Mouse (Mus musculus): Measurements from ENCODE around the gene N4bp1. TPM values are rescaled to one million over a fixed set of nuclear protein-coding genes. Genes with fewer than 3 reads are reported as not detected.
A peak's percentile ranks its signal among the peaks of the same experiment; 100 is the strongest.

The N4bp1 gene
- polyA plus RNA-seq, 1 experiment, result 35.6 TPM

DNA sequence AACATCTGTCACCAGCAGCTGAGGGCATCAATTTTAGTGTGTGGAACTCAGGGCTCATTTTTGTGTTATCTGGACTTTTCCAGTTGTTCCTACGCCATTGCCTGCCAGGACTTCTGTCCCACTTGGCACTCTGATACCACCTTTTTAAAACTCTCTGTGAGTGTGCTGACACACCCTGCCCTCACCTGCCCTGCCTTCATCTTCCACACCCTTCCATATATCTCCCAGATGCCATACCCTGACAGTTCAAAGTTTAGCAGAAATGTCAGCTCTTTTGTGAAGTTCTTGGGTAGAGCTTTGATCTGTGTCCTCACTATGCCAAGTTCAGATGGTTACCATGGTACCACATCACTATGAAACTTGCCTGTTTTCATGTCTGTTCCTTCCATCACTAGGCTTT is 95.5 kb downstream of the N4bp1 start:
- Histone ChIP-seq H3K4me3 (ENCODE audit: insufficient read depth, low read length) (no peak overlapping the region), H3K27ac (ENCODE audit: insufficient read depth, low read length) (no peak overlapping the region), H3K4me1 (ENCODE audit: control insufficient read depth, insufficient read depth, low read length) (no peaks in the 10 kb centered on the region; the same call in 1 of the 2 replicates)
- TF ChIP-seq POLR2A (IDR thresholded peaks at IDR 0.05; ENCODE audit: low read depth, low read length) (no peak), CTCF (IDR thresholded peaks at IDR 0.05; ENCODE audit: borderline replicate concordance, insufficient read depth, low read length) (no peak)

DNA sequence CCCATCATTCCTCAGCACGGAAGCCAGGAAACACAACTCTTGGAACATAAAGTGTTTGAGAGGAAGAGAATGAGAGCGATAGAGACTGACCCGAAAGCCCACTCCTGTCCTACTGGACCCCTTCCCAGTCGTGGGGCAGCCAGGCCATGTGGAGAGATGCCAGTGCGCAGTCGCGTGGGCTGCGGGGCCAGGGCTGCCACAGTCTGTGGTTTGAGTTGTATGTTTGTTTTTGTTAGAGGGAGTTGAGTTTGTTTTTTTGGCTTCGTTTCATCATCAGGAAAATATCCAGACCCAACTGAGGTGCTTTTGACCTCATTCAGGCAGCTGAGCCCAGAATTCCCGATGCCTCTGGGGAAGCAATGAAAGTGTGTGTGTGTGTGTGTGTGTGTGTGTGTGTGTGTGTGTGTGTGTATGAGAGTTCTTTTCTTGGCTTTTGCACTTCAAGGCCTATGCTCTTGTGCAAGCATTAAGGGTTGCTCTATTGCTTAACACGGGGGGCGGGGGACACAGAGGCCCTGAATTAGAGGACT is 97.1 kb downstream of the N4bp1 start:
- H3K4me1 ChIP-seq (ENCODE audit: control insufficient read depth, insufficient read depth, low read length), result no peaks in the 10 kb centered on the region; the same call in 1 of the 2 replicates
- TF ChIP-seq POLR2A (IDR thresholded peaks at IDR 0.05; ENCODE audit: low read depth, low read length), result no peak
- no peak for TF ChIP-seq CTCF (IDR thresholded peaks at IDR 0.05; ENCODE audit: borderline replicate concordance, insufficient read depth, low read length)
- peak overlapping the region; percentile 23 for H3K27ac ChIP-seq (ENCODE audit: insufficient read depth, low read length)
- no peak overlapping the region for H3K4me3 ChIP-seq (ENCODE audit: insufficient read depth, low read length)

DNA sequence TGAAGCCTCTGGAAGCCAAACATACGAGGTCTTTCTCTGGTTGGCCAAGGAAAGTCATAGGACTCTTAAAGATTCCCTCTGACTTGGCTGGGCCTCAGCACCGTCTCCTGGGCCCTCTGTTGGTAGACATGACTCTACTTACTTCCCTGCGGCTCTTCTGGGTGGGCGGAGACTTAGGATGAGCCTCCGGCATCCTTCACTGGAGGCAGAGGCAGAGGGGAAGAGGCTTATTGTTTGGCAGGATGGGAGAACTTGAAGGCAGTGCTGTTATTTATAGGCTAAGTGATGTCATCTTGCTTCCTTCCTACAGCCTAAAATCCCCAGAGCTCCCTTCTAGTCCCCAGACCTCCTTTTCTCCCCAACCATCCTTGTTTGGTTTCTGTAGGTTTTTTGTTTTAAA is 98.6 kb downstream of the N4bp1 start:
- TF ChIP-seq CTCF (IDR thresholded peaks at IDR 0.05; ENCODE audit: borderline replicate concordance, insufficient read depth, low read length) (no peak), POLR2A (IDR thresholded peaks at IDR 0.05; ENCODE audit: low read depth, low read length) (no peak)
- Histone ChIP-seq H3K4me1 (ENCODE audit: control insufficient read depth, insufficient read depth, low read length) (no peaks in the 10 kb centered on the region; the same call in 1 of the 2 replicates), H3K4me3 (ENCODE audit: insufficient read depth, low read length) (no peak overlapping the region), H3K27ac (ENCODE audit: insufficient read depth, low read length) (no peak overlapping the region)

DNA sequence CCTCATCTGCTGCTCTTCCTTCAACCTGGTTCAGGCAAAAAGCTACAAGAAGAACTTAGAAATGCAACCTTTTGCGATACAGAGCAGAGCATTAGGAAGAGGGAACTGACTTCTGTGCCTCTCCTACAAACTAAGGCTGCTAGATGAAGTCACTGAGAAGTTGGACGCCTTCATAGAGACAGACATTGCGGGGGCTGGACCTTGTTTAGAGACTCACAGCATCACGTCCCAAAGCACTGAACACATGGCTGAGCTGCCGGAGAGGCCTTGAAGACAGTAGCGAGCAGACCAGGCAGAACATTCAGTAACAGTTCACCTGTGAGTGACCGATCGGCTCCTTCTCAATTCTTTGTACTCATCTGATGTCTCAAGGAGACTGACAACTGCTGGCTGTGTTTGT is 104.0 kb downstream of the N4bp1 start:
- Histone ChIP-seq H3K27ac (ENCODE audit: insufficient read depth, low read length) (no peak overlapping the region), H3K4me3 (ENCODE audit: insufficient read depth, low read length) (no peak overlapping the region), H3K4me1 (ENCODE audit: control insufficient read depth, insufficient read depth, low read length) (no peaks in the 10 kb centered on the region)
- TF ChIP-seq CTCF (IDR thresholded peaks at IDR 0.05; ENCODE audit: borderline replicate concordance, insufficient read depth, low read length) (no peak), POLR2A (IDR thresholded peaks at IDR 0.05; ENCODE audit: low read depth, low read length) (no peak)

DNA sequence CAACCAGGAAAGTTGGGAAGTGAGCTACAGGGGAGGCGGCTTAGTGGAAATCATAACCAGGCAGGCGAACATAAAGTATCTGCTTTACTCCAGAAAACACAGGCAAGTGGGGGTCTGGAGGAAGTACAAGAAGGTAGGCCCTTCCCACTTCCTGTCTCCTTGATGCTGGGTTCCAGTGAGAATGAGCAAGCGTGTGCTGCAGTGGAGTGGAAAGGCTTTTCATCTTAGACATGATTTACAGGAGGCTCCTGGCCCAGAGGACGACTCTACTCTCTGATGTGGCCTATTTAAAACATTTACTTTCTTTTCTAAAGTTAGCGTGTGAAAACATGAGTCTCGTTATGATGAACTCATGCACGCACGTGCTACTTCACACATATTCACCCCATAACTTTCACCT is 105.9 kb downstream of the N4bp1 start:
- no peak for TF ChIP-seq CTCF (IDR thresholded peaks at IDR 0.05; ENCODE audit: borderline replicate concordance, insufficient read depth, low read length)
- no peak for TF ChIP-seq POLR2A (IDR thresholded peaks at IDR 0.05; ENCODE audit: low read depth, low read length)
- Histone ChIP-seq H3K4me3 (ENCODE audit: insufficient read depth, low read length) (no peak overlapping the region), H3K4me1 (ENCODE audit: control insufficient read depth, insufficient read depth, low read length) (no peaks in the 10 kb centered on the region), H3K27ac (ENCODE audit: insufficient read depth, low read length) (no peak overlapping the region)

DNA sequence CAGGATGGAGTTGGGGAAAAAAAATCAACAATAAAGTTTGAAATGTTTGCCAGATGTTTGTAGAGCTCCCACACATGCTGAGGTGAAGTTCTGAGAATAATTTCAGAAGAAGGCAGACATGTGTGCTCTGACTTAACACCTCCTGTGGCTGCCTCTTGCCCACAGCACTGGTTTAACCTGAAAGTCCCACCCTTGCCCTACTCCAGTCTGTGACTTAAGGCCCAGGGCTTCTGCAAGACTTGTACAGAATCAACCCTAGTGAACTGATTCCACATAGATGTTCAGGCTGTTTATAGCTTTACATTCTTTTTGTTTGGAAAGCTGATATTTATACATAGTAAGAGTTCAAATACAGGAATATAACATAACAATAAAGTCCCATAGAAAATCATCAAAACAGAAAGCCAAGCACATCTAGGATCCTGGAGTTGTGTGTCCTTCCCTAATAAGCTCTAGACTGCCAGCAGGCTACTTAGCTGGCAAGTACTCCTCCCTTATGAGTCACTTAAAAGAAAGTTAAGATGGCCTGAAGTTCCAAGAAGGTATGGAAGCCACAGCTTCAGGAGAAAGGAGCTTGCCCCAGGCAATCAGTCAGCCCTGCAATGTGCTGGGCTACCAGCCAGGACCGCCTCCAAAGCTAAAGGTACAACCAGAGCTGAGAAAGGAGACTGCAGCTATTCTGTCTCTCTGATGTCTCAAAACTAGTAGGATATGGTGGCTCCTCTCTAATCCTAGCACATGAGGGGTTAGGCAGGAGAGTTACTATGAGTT is 114.9 kb downstream of the N4bp1 start:
- Histone ChIP-seq H3K4me1 (ENCODE audit: control insufficient read depth, insufficient read depth, low read length) (peaks cover 16% of the 10 kb centered on the region), H3K4me3 (ENCODE audit: insufficient read depth, low read length) (no peak overlapping the region), H3K27ac (ENCODE audit: insufficient read depth, low read length) (peak overlapping the region; percentile 86)
- TF ChIP-seq POLR2A (IDR thresholded peaks at IDR 0.05; ENCODE audit: low read depth, low read length) (no peak), CTCF (IDR thresholded peaks at IDR 0.05; ENCODE audit: borderline replicate concordance, insufficient read depth, low read length) (no peak)

DNA sequence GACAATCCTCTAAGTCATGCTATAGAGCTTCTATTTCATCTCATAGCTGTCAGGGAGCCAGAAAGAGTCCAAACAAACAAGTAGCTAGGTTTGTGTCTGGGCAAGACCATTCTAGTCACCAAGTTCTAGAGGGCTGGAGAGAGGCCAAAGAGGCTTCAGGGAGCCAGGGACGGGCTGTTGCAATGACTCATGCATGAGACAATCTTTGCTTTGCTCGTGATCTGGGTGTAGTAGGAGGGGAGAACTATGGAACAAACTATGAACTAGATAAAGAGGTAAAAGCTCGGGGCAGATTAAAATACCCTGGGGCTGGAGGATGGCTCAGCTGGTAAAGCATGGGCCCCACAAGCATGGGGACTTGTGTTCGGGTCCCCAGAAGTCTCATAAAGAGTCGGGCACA is 116.6 kb downstream of the N4bp1 start:
- Histone ChIP-seq H3K4me1 (ENCODE audit: control insufficient read depth, insufficient read depth, low read length) (peaks cover 14% of the 10 kb centered on the region), H3K27ac (ENCODE audit: insufficient read depth, low read length) (peak overlapping the region; percentile 90), H3K4me3 (ENCODE audit: insufficient read depth, low read length) (no peak overlapping the region)
- no peak for TF ChIP-seq CTCF (IDR thresholded peaks at IDR 0.05; ENCODE audit: borderline replicate concordance, insufficient read depth, low read length)
- TF ChIP-seq POLR2A (IDR thresholded peaks at IDR 0.05; ENCODE audit: low read depth, low read length), result no peak

DNA sequence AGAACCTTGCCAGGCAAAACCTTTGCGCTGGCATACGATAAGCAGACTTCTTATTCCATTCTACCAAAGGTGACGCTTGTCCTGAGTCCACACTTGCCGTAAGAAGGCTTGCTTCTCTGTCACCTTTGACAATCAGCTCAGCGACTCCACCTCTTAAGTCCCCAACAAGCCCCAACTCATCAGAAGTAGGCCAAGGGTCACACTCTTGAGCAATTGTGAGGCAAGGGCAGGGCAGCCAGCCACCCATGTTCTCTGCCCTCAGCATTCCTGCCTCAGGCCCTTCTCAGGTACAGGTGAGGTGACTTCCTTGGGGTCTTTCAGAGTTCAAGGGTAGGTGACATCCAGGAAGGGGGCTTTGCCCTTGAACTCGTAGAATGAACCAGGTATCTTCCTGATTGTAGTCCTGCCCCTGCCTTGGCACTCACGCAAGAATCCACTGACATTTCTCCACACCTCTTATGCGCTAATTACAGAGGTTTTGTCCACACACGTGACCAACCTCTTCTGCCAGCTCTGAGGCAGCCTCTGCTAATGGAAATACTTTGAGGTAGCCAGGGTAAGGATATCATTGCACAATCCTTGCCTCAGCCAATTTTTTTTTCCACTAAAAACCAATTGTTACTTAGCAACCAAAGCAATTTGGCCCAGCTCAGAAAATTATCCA is 118.4 kb downstream of the N4bp1 start:
- Histone ChIP-seq H3K4me1 (ENCODE audit: control insufficient read depth, insufficient read depth, low read length) (peaks cover 10% of the 10 kb centered on the region), H3K27ac (ENCODE audit: insufficient read depth, low read length) (no peak overlapping the region), H3K4me3 (ENCODE audit: insufficient read depth, low read length) (no peak overlapping the region)
- TF ChIP-seq CTCF (IDR thresholded peaks at IDR 0.05; ENCODE audit: borderline replicate concordance, insufficient read depth, low read length), result no peak
- no peak for TF ChIP-seq POLR2A (IDR thresholded peaks at IDR 0.05; ENCODE audit: low read depth, low read length)

DNA sequence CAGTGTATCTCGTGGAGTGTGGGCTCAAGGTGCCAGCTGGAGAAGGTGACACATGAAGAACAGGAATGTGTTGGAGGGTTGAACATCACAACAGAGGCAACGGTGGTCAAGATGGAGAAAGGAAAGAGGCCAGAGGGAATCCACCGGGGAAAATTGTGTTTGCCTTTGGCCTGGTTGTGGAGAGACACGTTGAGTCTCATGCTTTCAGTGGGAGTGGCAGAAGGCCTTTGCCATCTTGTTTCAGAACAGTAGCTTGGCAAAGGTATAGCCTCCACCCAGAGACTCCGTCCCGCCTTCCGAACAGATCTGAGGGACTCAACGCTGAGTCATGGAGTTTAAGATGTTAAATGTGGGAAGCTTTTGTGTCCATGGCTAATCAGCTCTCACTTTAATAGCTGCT is 119.4 kb downstream of the N4bp1 start:
- no peak overlapping the region for H3K27ac ChIP-seq (ENCODE audit: insufficient read depth, low read length)
- TF ChIP-seq POLR2A (IDR thresholded peaks at IDR 0.05; ENCODE audit: low read depth, low read length) (no peak), CTCF (IDR thresholded peaks at IDR 0.05; ENCODE audit: borderline replicate concordance, insufficient read depth, low read length) (no peak)
- no peak overlapping the region for H3K4me3 ChIP-seq (ENCODE audit: insufficient read depth, low read length)
- H3K4me1 ChIP-seq (ENCODE audit: control insufficient read depth, insufficient read depth, low read length), result peaks cover 10% of the 10 kb centered on the region

DNA sequence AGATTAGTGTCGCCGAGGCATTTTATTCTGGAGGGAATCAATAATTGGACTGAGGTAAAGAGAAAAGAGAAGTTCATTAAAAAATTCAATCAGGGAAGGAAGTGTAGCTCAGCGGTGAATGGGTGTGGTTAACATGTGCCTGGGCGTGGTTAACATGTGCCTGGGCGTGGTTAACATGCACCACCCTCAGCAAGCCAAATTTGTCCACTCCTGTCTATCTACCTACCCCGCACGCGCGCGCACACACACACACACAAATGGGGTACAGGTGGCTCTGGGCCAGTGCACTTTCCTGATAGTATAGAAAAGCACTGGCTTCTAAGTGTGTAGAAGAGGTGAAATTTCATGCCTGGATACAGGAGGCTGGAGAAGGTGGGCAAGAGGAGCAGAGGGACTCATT is 119.9 kb downstream of the N4bp1 start:
- Histone ChIP-seq H3K4me3 (ENCODE audit: insufficient read depth, low read length) (no peak overlapping the region), H3K4me1 (ENCODE audit: control insufficient read depth, insufficient read depth, low read length) (peaks cover 10% of the 10 kb centered on the region), H3K27ac (ENCODE audit: insufficient read depth, low read length) (no peak overlapping the region)
- TF ChIP-seq POLR2A (IDR thresholded peaks at IDR 0.05; ENCODE audit: low read depth, low read length) (no peak), CTCF (IDR thresholded peaks at IDR 0.05; ENCODE audit: borderline replicate concordance, insufficient read depth, low read length) (no peak)
